Mouse (Mus musculus): ENCODE data around the gene Tomm20l. TPM values are rescaled to one million over a fixed set of nuclear protein-coding genes. Genes with fewer than 3 reads are reported as not detected.

Gene Tomm20l
- polyA plus RNA-seq, 1 experiment from 2014 or later = 0.40 TPM

Other genes with a start within 250 kb of the Tomm20l start
- 223 and 229 TPM in 2 replicates for gene Actr10, start 173.6 kb upstream of the Tomm20l start, polyA plus RNA-seq (2016; fragmentation: Nextera tagmentation; extraction: Ambion mirVana)
- 682 and 687 TPM in 2 replicates for gene Psma3, start 136.8 kb upstream of the Tomm20l start, polyA plus RNA-seq (2016; fragmentation: Nextera tagmentation; extraction: Ambion mirVana)
- gene Arid4a, start 95.4 kb upstream of the Tomm20l start, polyA plus RNA-seq (2016; fragmentation: Nextera tagmentation; extraction: Ambion mirVana) = 26.6 and 26.9 TPM in 2 replicates
- gene Timm9, start 25.3 kb downstream of the Tomm20l start, polyA plus RNA-seq (2016; fragmentation: Nextera tagmentation; extraction: Ambion mirVana) = 80.5 and 82.4 TPM in 2 replicates
- 19.4 and 21.1 TPM in 2 replicates for gene 2700049A03Rik, start 25.4 kb downstream of the Tomm20l start, polyA plus RNA-seq (2016; fragmentation: Nextera tagmentation; extraction: Ambion mirVana)
- gene Dact1, start 198.5 kb downstream of the Tomm20l start, polyA plus RNA-seq (2016; fragmentation: Nextera tagmentation; extraction: Ambion mirVana) = 15.9 and 20.0 TPM in 2 replicates

Measured in embryonic facial prominence, embryonic 10.5 days (tissue).